Mouse (Mus musculus) liver, adult 2 months (tissue): ENCODE data around the gene Gm42906.

Source experiments
- CTCF ChIP-seq: fragments of 200-500 bp; IDR thresholded peaks from 2 replicates; pipeline ENCODE4 v1.5.1; 2011; ENCODE audit warnings: low read depth, low read length, control low read depth
- POLR2A ChIP-seq: fragments of 200-500 bp; IDR thresholded peaks from 2 replicates; pipeline ENCODE4 v1.6.1; 2011; ENCODE audit warnings: low read length, control low read depth; ENCODE audit not compliant: insufficient read depth; ENCODE audit errors: extremely low read depth

GRCm38 (mm10) chr5:151298371-151298770 is 129.6 kb downstream of the Gm42906 start:
- no peak for TF ChIP-seq CTCF
- TF ChIP-seq POLR2A, result no peak
